Mouse (Mus musculus): ENCODE results near the gene Sesn3.
"Not testable (repeated sequence)": the region's sequence is repeated elsewhere in the genome, so short reads cannot be mapped to it uniquely, and the experiment has no call there.

Gene Sesn3

DNA sequence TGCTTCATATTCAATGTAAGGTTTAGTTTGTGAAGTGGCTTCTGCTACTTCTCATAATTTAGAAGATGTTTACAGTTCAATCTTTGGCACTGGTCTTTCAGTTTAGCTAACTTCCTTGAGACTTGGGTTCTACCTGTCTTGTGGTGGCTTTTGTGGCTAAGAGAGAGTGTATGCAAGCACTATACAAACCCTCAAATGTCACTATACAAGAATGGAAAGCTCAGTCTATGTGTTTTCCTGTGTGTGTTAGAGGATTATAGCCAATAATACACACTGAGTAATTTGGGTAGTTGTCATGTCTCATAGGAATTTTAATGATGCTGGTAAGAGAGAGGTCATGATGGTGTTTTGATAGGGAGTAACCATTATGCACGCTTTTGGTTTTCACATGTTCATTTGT, 5.8 kb downstream of the Sesn3 start:
- DNase-seq (ENCODE audit: low spot score): peak; percentile 6

DNA sequence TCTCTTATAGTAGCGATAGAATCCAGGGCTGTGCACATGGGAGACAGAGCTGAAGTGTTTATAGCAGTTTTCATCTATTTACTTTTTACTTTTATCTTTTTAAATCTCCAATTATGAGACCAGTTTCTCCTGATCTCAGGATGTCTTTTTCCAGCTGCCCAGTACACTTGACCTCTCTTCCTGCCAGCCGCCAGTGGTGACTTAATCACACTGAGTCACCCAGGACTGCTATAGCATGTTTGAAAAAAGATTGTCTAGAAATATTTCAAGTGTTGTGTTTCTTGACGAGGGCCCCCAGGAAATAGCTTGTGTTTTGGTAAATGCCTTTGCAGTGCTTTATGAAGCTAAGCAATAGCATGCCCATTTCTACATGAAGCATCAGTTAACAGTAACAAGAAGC, 10.2 kb downstream of the Sesn3 start:
- DNase-seq (ENCODE audit: low spot score): no peak

DNA sequence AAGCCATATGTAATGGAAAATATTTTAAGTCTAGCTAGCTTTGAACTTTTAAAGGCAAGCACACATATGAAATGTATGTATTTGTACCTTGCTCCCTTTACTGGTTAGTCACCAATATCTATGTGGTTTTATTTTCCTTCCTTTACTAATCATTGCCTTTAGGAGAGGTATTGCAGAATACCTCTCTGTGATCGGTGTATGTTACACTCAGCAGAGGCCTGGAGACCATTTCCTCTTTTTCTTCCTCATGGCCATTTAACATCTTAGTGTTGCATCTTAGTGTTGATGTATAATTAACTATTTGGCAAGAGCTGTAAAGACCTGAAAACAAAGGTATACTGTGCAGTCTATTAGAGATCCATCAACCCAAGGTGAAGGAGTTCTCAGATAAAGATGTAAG, 12.4 kb downstream of the Sesn3 start:
- DNase-seq (ENCODE audit: low spot score): no peak

GRCm38 (mm10) chr9:14288500-14288899, 13.6 kb downstream of the Sesn3 start:
- DNase-seq (ENCODE audit: low spot score): no peak

- DNase-seq (ENCODE audit: low spot score): peak; percentile 9
Observed at GRCm38 (mm10) chr9:14293866-14294265, 19.0 kb downstream of the Sesn3 start.

- DNase-seq (ENCODE audit: low spot score): no peak
Observed at GRCm38 (mm10) chr9:14295680-14296440, 21.0 kb downstream of the Sesn3 start.

GRCm38 (mm10) chr9:14297204-14297603, 22.3 kb downstream of the Sesn3 start:
- DNase-seq (ENCODE audit: low spot score): no peak

GRCm38 (mm10) chr9:14299819-14300218, 25.0 kb downstream of the Sesn3 start:
- DNase-seq (ENCODE audit: low spot score): no peak

- no peak for DNase-seq (ENCODE audit: low spot score)
Observed at GRCm38 (mm10) chr9:14300795-14301194, 25.9 kb downstream of the Sesn3 start.

- no peak for DNase-seq (ENCODE audit: low spot score)
Observed at GRCm38 (mm10) chr9:14304262-14304968, 29.5 kb downstream of the Sesn3 start.

DNA sequence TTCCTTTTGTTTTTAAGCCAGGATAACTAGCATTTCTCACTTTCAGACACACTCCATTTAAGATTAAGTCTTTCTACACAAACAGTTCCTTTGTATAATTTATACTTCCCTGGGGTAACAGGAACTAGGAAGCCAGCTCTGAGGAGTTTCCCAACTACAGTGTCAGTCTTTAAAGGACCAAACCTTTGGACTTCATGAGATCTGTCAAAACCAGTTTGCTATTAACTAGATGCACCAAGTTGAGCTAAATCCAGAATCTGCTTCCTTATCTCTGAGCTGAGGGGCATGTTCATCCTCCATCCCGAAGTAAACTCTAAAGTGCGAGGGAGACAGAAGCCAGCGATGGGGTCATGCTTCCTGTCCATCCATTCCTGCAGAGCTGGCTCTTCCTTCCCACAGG, 32.5 kb downstream of the Sesn3 start:
- DNase-seq (ENCODE audit: low spot score): no peak

DNA sequence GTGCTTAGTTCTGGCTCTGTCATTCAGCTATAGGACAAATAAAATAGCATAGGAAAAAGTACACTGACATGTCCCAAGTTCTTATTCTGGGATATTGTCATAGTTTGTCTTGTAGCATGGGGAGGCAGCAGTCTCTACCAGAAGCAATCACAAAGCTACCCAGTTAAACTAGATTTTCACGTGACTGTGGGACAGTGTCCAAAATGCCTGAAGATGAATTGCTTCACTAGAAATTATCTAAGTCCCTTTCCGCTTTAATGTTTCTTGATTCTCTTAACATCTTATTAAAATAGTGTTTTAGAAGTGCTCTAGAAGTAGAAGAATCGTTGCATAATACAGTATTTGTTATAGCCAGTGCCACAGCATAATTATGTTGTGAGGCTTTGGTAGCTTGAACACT, 39.1 kb downstream of the Sesn3 start:
- DNase-seq (ENCODE audit: low spot score): no peak

DNA sequence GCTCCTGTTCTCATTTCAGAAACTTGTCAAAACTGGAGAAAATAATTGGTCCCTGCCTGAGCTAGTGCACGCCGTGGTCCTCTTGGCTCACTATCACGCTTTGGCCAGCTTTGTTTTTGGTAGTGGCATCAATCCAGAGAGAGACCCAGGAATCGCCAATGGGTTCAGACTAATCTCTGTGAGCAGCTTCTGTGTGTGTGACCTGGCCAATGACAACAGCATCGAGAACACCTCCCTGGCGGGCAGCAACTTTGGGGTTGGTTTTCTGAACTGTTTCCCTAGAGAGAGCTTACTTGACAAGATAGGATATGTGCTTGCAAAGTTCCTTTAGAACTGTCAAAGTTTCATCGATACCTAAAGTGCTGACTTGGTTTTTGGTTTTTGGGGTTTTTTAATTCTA, 39.6 kb downstream of the Sesn3 start:
- no peak for DNase-seq (ENCODE audit: low spot score)

GRCm38 (mm10) chr9:14316618-14317017, 41.8 kb downstream of the Sesn3 start:
- no peak for DNase-seq (ENCODE audit: low spot score)

- no peak for DNase-seq (ENCODE audit: low spot score)
Observed at GRCm38 (mm10) chr9:14335829-14336228, 61.0 kb downstream of the Sesn3 start.

- no peak for DNase-seq (ENCODE audit: low spot score)
Observed at GRCm38 (mm10) chr9:14336901-14337300, 62.0 kb downstream of the Sesn3 start.

GRCm38 (mm10) chr9:14338701-14339100, 63.8 kb downstream of the Sesn3 start:
- DNase-seq (ENCODE audit: low spot score): no peak

DNA sequence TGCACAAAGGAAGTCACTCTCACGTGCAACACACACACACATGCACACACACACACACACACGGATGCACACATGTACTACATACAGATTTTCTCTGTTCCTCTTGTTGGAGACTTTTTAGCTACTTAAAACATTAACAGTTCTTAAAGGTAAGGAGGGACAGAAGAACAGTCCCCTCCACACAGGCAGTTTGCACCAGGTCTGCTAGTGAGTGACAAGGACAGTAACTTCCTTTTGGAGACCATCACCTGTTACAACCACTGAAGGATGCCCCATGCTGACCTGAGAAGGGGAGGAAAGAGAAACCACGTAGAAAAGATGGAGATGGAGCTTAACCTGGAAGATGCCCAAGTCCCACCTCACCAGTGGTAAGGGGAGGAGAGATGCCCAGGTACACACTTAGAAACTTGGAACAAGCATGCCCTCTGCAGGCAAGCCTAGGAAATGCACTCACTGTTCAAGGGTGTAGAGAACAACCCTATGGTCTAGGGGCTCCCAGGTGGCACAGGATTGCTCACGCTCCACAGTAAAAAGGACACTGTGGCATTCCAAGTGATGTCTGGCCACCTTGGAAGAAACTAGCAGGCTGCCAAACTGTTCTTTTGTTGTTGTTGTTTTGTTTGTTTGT, 67.3 kb downstream of the Sesn3 start:
- peak; percentile 72 for DNase-seq (ENCODE audit: low spot score)

DNA sequence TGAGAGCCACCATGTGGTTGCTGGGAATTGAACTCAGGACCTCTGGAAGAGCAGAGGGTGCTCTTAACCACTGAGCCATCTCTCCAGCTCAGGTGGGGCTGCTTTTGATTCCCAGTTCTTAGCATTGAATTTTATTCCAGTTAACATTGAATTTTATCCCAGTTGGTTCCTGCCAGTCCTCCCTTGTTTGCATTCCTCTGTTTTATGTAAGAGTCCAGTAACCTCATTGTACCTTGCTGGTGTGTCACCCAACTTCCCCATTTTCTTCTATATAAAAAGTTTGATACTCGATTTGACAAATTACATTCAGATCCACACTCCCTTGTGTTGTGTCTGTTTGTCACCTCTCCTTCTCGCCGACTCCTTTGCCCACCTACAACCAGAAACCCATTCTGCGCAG, 71.0 kb downstream of the Sesn3 start:
- not testable (repeated sequence) for DNase-seq (ENCODE audit: low spot score)

- DNase-seq (ENCODE audit: low spot score): peak; percentile 25
Observed at GRCm38 (mm10) chr9:14348416-14348815, 73.5 kb downstream of the Sesn3 start.

DNA sequence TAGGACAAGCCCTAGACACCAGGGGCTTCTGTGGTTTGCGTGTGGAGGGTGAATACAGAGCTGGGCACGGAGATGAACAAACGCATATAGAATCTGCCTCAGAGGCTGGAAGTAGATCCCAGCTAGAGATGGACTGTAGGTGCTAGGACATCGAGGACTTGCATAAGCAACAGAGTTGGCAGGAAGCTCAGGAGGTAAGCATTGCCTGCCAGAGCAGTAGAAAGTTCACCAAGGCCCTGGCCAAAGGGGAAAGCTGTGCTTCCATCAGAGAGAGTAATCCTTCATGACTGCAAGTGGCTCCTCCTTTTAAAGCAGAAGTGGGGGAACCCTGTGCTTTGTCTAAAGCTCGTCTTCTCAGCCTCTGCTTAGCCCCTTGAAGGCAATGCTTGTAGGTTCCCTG, 74.5 kb downstream of the Sesn3 start:
- no peak for DNase-seq (ENCODE audit: low spot score)

- no peak for DNase-seq (ENCODE audit: low spot score)
Observed at GRCm38 (mm10) chr9:14350787-14351186, 75.9 kb downstream of the Sesn3 start.

DNA sequence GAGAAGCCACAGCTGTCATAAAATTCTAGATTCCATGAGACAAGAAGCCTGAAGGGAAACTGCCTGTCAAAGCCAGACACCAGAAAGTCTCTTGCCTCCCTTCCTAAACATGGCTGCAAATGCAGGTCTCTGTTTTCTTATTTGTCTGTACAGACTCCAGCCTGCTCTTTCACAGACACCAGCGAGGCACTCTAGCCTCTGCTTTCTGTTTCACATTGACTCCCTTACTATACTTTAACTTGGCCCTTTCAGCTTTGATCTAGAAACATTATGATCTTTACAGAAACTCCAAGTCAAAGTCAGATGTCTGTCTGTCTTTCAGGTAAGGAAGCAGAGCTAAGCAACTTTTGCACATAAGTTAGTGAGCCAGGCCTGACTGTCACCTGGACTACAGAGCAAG, 77.5 kb downstream of the Sesn3 start:
- DNase-seq (ENCODE audit: low spot score): no peak
